Mouse (Mus musculus) midbrain, embryonic 14.5 days (tissue): ENCODE data around the gene Tmem92. TPM values are rescaled to one million over a fixed set of nuclear protein-coding genes. Genes with fewer than 3 reads are reported as not detected.

Experiments used
- ATAC-seq: fragments of 200-750 bp; cut with Nextera tagmentation; 2 replicates; pipeline ENCODE4 v1.8.0; 2017; ENCODE audit warnings: moderate number of reproducible peaks, moderate library complexity; ENCODE audit not compliant: low FRiP score, low TSS enrichment
- DNase-seq: peaks from one replicate; pipeline ENCODE4 v3.0.0-alpha.2; 2015
- H3K27ac ChIP-seq: fragments of 300-500 bp; sonication (generic); replicated peaks from 2 replicates; pipeline ENCODE4 v1.5.1; 2014; ENCODE audit warnings: mild to moderate bottlenecking, low read depth, low read length, moderate library complexity
- H3K27me3 ChIP-seq: fragments of 300-500 bp; sonication (generic); 2 replicates; pipeline ENCODE4 v1.6.1; 2014; ENCODE audit warnings: low read length, control low read depth, mixed read lengths; ENCODE audit not compliant: control insufficient read depth, insufficient read depth
- H3K36me3 ChIP-seq: fragments of 300-500 bp; sonication (generic); 2 replicates; pipeline ENCODE4 v1.6.1; 2014; ENCODE audit warnings: low read length, control low read depth; ENCODE audit not compliant: control insufficient read depth, insufficient read depth
- H3K4me1 ChIP-seq: fragments of 300-500 bp; sonication (generic); 2 replicates; pipeline ENCODE4 v1.6.1; 2014; ENCODE audit warnings: mild to moderate bottlenecking, antibody characterized with exemption, low read length, control low read depth; ENCODE audit not compliant: control insufficient read depth, insufficient read depth
- H3K4me2 ChIP-seq: fragments of 300-500 bp; sonication (generic); 2 replicates; pipeline ENCODE4 v1.6.1; 2014; ENCODE audit warnings: mild to moderate bottlenecking, low read length, moderate library complexity
- H3K4me3 ChIP-seq: fragments of 300-500 bp; sonication (generic); replicated peaks from 2 replicates; pipeline ENCODE4 v1.5.1; 2014; ENCODE audit warnings: low read depth, low read length
- H3K9ac ChIP-seq: fragments of 300-500 bp; sonication (generic); replicated peaks from 2 replicates; pipeline ENCODE4 v1.6.1; 2014; ENCODE audit warnings: mild to moderate bottlenecking, low read length, moderate library complexity
- H3K9me3 ChIP-seq: fragments of 300-500 bp; sonication (generic); 2 replicates; pipeline ENCODE4 v1.6.1; 2016; ENCODE audit warnings: low read length, control low read depth, mixed read lengths; ENCODE audit not compliant: control insufficient read depth
- WGBS: fragments of 180-500 bp; shearing (Covaris S2); extraction: QIAGEN DNeasy Blood & Tissue Kit; methylation state at CpG from one replicate; pipeline ENCODE4 v1.1.7; 2014; 5-methylcytosine and 5-hydroxymethylcytosine counted together
- polyA plus RNA-seq: library from polyadenylated mRNA; unstranded; fragments of >200 nt; fragmentation: Nextera tagmentation; extraction: Ambion mirVana; gene quantifications from 2 replicates; pipeline ENCODE4 v1.2.1, GENCODE M21; 2014

Tmem92 gene
- polyA plus RNA-seq, 1 experiment from 2014 or later = not detected

- Histone ChIP-seq H3K4me3 (no peak overlapping the region), H3K27me3 (no peaks in the 10 kb centered on the region), H3K27ac (no peak overlapping the region), H3K4me2 (no peak overlapping the region), H3K9me3 (no peaks in the 10 kb centered on the region), H3K36me3 (no peaks in the 10 kb centered on the region), H3K9ac (no peak overlapping the region), H3K4me1 (no peaks in the 10 kb centered on the region)
- WGBS = 93% methylated on average over 3 of the region's 3 CpGs
- ATAC-seq (no peak), DNase-seq (no peak)
Observed at GRCm38 (mm10) chr11:94772363-94773055, 10.0 kb downstream of the Tmem92 start.

GRCm38 (mm10) chr11:94767241-94767640, 15.3 kb downstream of the Tmem92 start:
- 93% methylated on average over 2 of the region's 2 CpGs for WGBS
- DNase-seq (no peak), ATAC-seq (no peak)
- no peaks in the 10 kb centered on the region for H3K27me3 ChIP-seq
- H3K4me2 ChIP-seq = no peak overlapping the region
- H3K36me3 ChIP-seq = no peaks in the 10 kb centered on the region
- no peak overlapping the region for H3K27ac ChIP-seq
- no peak overlapping the region for H3K4me3 ChIP-seq
- H3K9me3 ChIP-seq = no peaks in the 10 kb centered on the region
- no peaks in the 10 kb centered on the region for H3K4me1 ChIP-seq
- no peak overlapping the region for H3K9ac ChIP-seq

- Histone ChIP-seq H3K4me3 (no peak overlapping the region), H3K4me1 (no peaks in the 10 kb centered on the region), H3K36me3 (no peaks in the 10 kb centered on the region), H3K9ac (no peak overlapping the region), H3K27me3 (no peaks in the 10 kb centered on the region), H3K4me2 (no peak overlapping the region), H3K27ac (no peak overlapping the region), H3K9me3 (no peaks in the 10 kb centered on the region)
- WGBS = 39% methylated on average over 6 of the region's 6 CpGs
- ATAC-seq (no peak), DNase-seq (no peak)
Observed at GRCm38 (mm10) chr11:94762775-94763174, 19.7 kb downstream of the Tmem92 start.

GRCm38 (mm10) chr11:94762281-94762680, 20.2 kb downstream of the Tmem92 start:
- Histone ChIP-seq H3K36me3 (no peaks in the 10 kb centered on the region), H3K9ac (no peak overlapping the region), H3K27me3 (no peaks in the 10 kb centered on the region), H3K27ac (no peak overlapping the region), H3K4me3 (no peak overlapping the region), H3K4me1 (no peaks in the 10 kb centered on the region), H3K4me2 (no peak overlapping the region), H3K9me3 (no peaks in the 10 kb centered on the region)
- ATAC-seq = no peak
- DNase-seq = no peak
- WGBS = 86% methylated on average over 1 of the region's 1 CpGs

GRCm38 (mm10) chr11:94760799-94761198, 21.7 kb downstream of the Tmem92 start:
- no peak overlapping the region for H3K4me3 ChIP-seq
- DNase-seq (no peak), ATAC-seq (no peak)
- H3K36me3 ChIP-seq = no peaks in the 10 kb centered on the region
- H3K9me3 ChIP-seq = no peaks in the 10 kb centered on the region
- H3K4me2 ChIP-seq = no peak overlapping the region
- H3K4me1 ChIP-seq = no peaks in the 10 kb centered on the region
- H3K27me3 ChIP-seq = no peaks in the 10 kb centered on the region
- H3K27ac ChIP-seq = no peak overlapping the region
- no peak overlapping the region for H3K9ac ChIP-seq
- WGBS = 84% methylated on average over 7 of the region's 7 CpGs

GRCm38 (mm10) chr11:94760364-94760763, 22.1 kb downstream of the Tmem92 start:
- 81% methylated on average over 3 of the region's 3 CpGs for WGBS
- Histone ChIP-seq H3K4me2 (no peak overlapping the region), H3K9me3 (no peaks in the 10 kb centered on the region), H3K27ac (no peak overlapping the region), H3K4me1 (no peaks in the 10 kb centered on the region), H3K4me3 (no peak overlapping the region), H3K36me3 (no peaks in the 10 kb centered on the region), H3K9ac (no peak overlapping the region), H3K27me3 (no peaks in the 10 kb centered on the region)
- ATAC-seq = no peak
- DNase-seq = no peak

GRCm38 (mm10) chr11:94759916-94760315, 22.6 kb downstream of the Tmem92 start:
- no peak overlapping the region for H3K9ac ChIP-seq
- no peaks in the 10 kb centered on the region for H3K4me1 ChIP-seq
- no peak overlapping the region for H3K4me2 ChIP-seq
- H3K36me3 ChIP-seq = no peaks in the 10 kb centered on the region
- no peak for DNase-seq
- no peaks in the 10 kb centered on the region for H3K9me3 ChIP-seq
- no peak for ATAC-seq
- H3K27me3 ChIP-seq = no peaks in the 10 kb centered on the region
- H3K27ac ChIP-seq = no peak overlapping the region
- H3K4me3 ChIP-seq = no peak overlapping the region
- WGBS = 89% methylated on average over 6 of the region's 6 CpGs

GRCm38 (mm10) chr11:94752946-94753713, 29.4 kb downstream of the Tmem92 start:
- no peak for DNase-seq
- Histone ChIP-seq H3K9me3 (no peaks in the 10 kb centered on the region), H3K27ac (no peak overlapping the region), H3K9ac (no peak overlapping the region), H3K27me3 (no peaks in the 10 kb centered on the region), H3K4me3 (no peak overlapping the region), H3K4me1 (no peaks in the 10 kb centered on the region), H3K4me2 (no peak overlapping the region), H3K36me3 (no peaks in the 10 kb centered on the region)
- 76% methylated on average over 2 of the region's 2 CpGs for WGBS
- no peak for ATAC-seq
